Mouse (Mus musculus) adrenal gland, postnatal 25 days (tissue): ENCODE data around the gene Nup205. TPM values are rescaled to one million over a fixed set of nuclear protein-coding genes. Genes with fewer than 3 reads are reported as not detected.
A peak's percentile ranks its signal among the peaks of the same experiment; 100 is the strongest.

Experiments used
- DNase-seq: peaks from one replicate; pipeline ENCODE4 v3.0.0; 2021; ENCODE audit warnings: mixed read lengths
- total RNA-seq: library from RNA; stranded (reverse); gene quantifications from 2 replicates; pipeline ENCODE4 v1.2.3, GENCODE M21; 2021

Gene Nup205
- total RNA-seq, 1 experiment from 2014 or later = 37.1 TPM

GRCm38 (mm10) chr6:35288114-35288761 lies 111.0 kb downstream of the Nup205 start:
- DNase-seq = peak; percentile 36

- no peak for DNase-seq
These were observed 111.7 kb downstream of the Nup205 start for GRCm38 (mm10) chr6:35288920-35289319.

- no peak for DNase-seq
These were observed 112.5 kb downstream of the Nup205 start for GRCm38 (mm10) chr6:35289676-35290075.

GRCm38 (mm10) chr6:35294964-35295363 lies 117.7 kb downstream of the Nup205 start:
- DNase-seq = no peak

GRCm38 (mm10) chr6:35297001-35297400 lies 119.8 kb downstream of the Nup205 start:
- DNase-seq = peak; percentile 78

Other genes starting within 250 kb of the Nup205 start
- gene Slc23a4, start 189.0 kb upstream of the Nup205 start, total RNA-seq = not detected in 2 replicates
- 25.0 and 35.4 TPM in 2 replicates for gene Cnot4, start 43.7 kb upstream of the Nup205 start, total RNA-seq
- gene Slc13a4, start 130.7 kb downstream of the Nup205 start, total RNA-seq = 0.33 and 0.52 TPM in 2 replicates
- 1.0 and 1.1 TPM in 2 replicates for gene Fam180a, start 148.7 kb downstream of the Nup205 start, total RNA-seq